Mouse (Mus musculus) heart, postnatal 25 days (tissue): ENCODE data around the gene Fkbp2. TPM values are rescaled to one million over a fixed set of nuclear protein-coding genes. Genes with fewer than 3 reads are reported as not detected.
A peak's percentile ranks its signal among the peaks of the same experiment; 100 is the strongest.

ENCODE experiments used
- DNase-seq: peaks from one replicate; pipeline ENCODE4 v3.0.0; 2022; ENCODE audit warnings: low spot score
- intact Hi-C: fragments of 180-260 bp; cut with DNase I; formaldehyde crosslinking; loops from one replicate; pipeline ENCODE4 v1.15.1; 2025
- total RNA-seq, 2 experiments: library from RNA; stranded (reverse); gene quantifications; 2 replicates each; pipeline ENCODE4 v1.2.3; 2021

Fkbp2 gene
- 10 to 100 TPM; 16.5 to 22.2 TPM for total RNA-seq

- peak; percentile 99 for DNase-seq
- intact Hi-C loops: no loop called here
Observed at GRCm38 (mm10) chr19:6980381-6981093, at the start of gene Fkbp2. Fkbp2 (minus strand) TSS chr19:6980501.

- no peak for DNase-seq
- intact Hi-C loops: no loop called here
Observed at GRCm38 (mm10) chr19:7029531-7029930, 49.2 kb upstream of the Fkbp2 start.

GRCm38 (mm10) chr19:7020224-7020641 lies 39.9 kb upstream of the Fkbp2 start:
- DNase-seq: no peak
- intact Hi-C loops: loop anchor here (2.0 to 5.0 kb wide), 3 partner anchors 43 to 531 kb away; partner anchors contain the start of genes Catsperz and Plcb3

GRCm38 (mm10) chr19:7019191-7019590 lies 38.9 kb upstream of the Fkbp2 start, which contains the start of gene Fermt3:
Fermt3 (minus strand) TSS chr19:7019469.
- intact Hi-C loops: no loop called here
- peak; percentile 39 for DNase-seq

- intact Hi-C loops: no loop called here
- no peak for DNase-seq
Observed at GRCm38 (mm10) chr19:7018546-7018945, 38.2 kb upstream of the Fkbp2 start.

GRCm38 (mm10) chr19:7017541-7018457 lies 37.5 kb upstream of the Fkbp2 start:
- intact Hi-C loops: no loop called here
- no peak for DNase-seq

- intact Hi-C loops: no loop called here
- no peak for DNase-seq
Observed at GRCm38 (mm10) chr19:7014481-7015135, 34.3 kb upstream of the Fkbp2 start.

- no peak for DNase-seq
- intact Hi-C loops: no loop called here
Observed at GRCm38 (mm10) chr19:7013984-7014383, 33.7 kb upstream of the Fkbp2 start.

GRCm38 (mm10) chr19:7012426-7012825 lies 32.1 kb upstream of the Fkbp2 start:
- intact Hi-C loops: no loop called here
- no peak for DNase-seq

GRCm38 (mm10) chr19:7006892-7007593 lies 26.7 kb upstream of the Fkbp2 start:
- DNase-seq: no peak
- intact Hi-C loops: no loop called here

GRCm38 (mm10) chr19:6999360-7000063 lies 19.2 kb upstream of the Fkbp2 start:
- intact Hi-C loops: loop anchor here (5.0 kb wide), 1 partner anchor 38 kb away; the partner anchor contains the start of gene Stip1
- DNase-seq: no peak

GRCm38 (mm10) chr19:6997721-6998290 lies 17.5 kb upstream of the Fkbp2 start:
- no peak for DNase-seq
- intact Hi-C loops: loop anchor here (5.0 kb wide), 1 partner anchor 39 kb away; the partner anchor contains the start of gene Stip1

GRCm38 (mm10) chr19:6996006-6996405 lies 15.7 kb upstream of the Fkbp2 start, which contains the start of the genes Nudt22 and Trpt1:
Nudt22 (minus strand) TSS chr19:6996117.
Trpt1 (plus strand) TSS chr19:6996131.
- peak; percentile 79 for DNase-seq
- intact Hi-C loops: loop anchor here (5.0 kb wide), 1 partner anchor 41 kb away; the partner anchor contains the start of gene Stip1

- no peak for DNase-seq
- intact Hi-C loops: loop anchor here (5.0 kb wide), 1 partner anchor 42 kb away; the partner anchor contains the start of gene Stip1
Observed at GRCm38 (mm10) chr19:6995255-6995991, 15.1 kb upstream of the Fkbp2 start.

- intact Hi-C loops: no loop called here
- no peak for DNase-seq
Observed at GRCm38 (mm10) chr19:6994489-6994888, 14.2 kb upstream of the Fkbp2 start.

- intact Hi-C loops: no loop called here
- DNase-seq: no peak
Observed at GRCm38 (mm10) chr19:6994002-6994401, 13.7 kb upstream of the Fkbp2 start.

GRCm38 (mm10) chr19:6993011-6993770 lies 12.9 kb upstream of the Fkbp2 start:
- no peak for DNase-seq
- intact Hi-C loops: no loop called here
